Mouse (Mus musculus): ENCODE measurements around the gene Tpi1. TPM values are rescaled to one million over a fixed set of nuclear protein-coding genes. Genes with fewer than 3 reads are reported as not detected.
"Not testable (repeated sequence)": the region's sequence is repeated elsewhere in the genome, so short reads cannot be mapped to it uniquely, and the experiment has no call there.

Gene Tpi1
- total RNA-seq, 1 experiment from 2014 or later = 193 TPM

DNA sequence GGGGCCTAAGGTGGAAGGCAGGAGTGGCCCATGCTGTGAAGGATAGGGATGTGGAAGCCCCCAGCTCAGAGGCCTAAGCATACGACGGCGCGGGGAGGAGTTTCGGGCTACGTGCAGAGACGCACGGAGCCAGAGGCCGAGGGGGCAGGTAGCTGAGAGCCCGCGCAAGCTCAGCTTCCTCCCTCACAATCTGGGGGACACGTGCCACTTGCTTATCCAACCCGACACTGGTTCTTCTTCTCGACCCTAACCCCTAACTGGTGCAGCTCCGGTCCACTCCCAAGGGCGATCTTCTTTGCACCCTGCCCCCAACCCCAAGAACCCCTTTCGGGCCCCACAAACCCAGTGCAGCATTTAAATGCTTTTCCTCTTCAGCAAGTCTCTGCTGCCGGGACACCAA lies 600 bp downstream of the Tpi1 start:
- ATAC-seq (replicated peaks in 1 of 2; ENCODE audit: insufficient read depth in 1 of 2, low FRiP score in 2 of 2, low TSS enrichment in 1 of 2, low read depth in 1 of 2, poor library complexity in 2 of 2, severe bottlenecking in 2 of 2) = peak; percentile 34 to 42; a peak in 3 of 4 replicates

DNA sequence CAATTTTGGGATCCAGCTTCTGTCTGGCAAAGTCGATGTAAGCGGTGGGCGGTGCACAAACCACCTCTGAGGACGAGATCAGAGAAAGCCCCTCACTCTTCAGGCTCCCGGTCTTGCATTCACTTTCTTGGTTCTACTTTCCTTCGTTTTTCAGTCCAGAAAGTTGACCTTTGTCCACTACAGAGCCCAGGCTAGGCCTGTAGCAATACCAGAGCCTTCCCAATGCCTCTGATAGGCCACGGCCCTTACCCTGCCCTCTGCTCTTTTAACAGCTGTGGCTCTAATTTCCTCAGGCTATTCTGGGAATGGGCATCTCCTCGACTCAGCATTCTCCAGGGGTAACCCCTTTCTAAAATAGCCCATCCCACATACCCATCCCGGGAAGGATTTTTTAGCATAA lies 1.2 kb downstream of the Tpi1 start:
- no peak for ATAC-seq (replicated peaks in 1 of 2; ENCODE audit: insufficient read depth in 1 of 2, low FRiP score in 2 of 2, low TSS enrichment in 1 of 2, low read depth in 1 of 2, poor library complexity in 2 of 2, severe bottlenecking in 2 of 2)

GRCm38 (mm10) chr6:124811701-124812560 lies 2.2 kb downstream of the Tpi1 start:
- no peak for ATAC-seq (replicated peaks in 1 of 2; ENCODE audit: insufficient read depth in 1 of 2, low FRiP score in 2 of 2, low TSS enrichment in 1 of 2, low read depth in 1 of 2, poor library complexity in 2 of 2, severe bottlenecking in 2 of 2)

DNA sequence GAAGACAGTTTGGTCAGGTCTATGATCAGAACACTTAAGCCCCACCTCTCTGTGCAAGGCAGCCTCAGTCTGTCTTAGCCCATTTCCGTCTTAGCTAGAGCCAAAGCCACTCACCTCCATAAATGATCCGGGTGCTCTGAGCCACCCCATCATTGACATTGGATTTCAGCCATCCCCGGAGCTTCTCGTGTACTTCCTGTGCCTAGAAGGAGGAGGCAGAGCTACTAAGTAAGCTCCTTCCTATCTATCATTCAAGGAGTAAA lies 2.8 kb downstream of the Tpi1 start:
- ATAC-seq (replicated peaks in 1 of 2; ENCODE audit: insufficient read depth in 1 of 2, low FRiP score in 2 of 2, low TSS enrichment in 1 of 2, low read depth in 1 of 2, poor library complexity in 2 of 2, severe bottlenecking in 2 of 2) = no peak

DNA sequence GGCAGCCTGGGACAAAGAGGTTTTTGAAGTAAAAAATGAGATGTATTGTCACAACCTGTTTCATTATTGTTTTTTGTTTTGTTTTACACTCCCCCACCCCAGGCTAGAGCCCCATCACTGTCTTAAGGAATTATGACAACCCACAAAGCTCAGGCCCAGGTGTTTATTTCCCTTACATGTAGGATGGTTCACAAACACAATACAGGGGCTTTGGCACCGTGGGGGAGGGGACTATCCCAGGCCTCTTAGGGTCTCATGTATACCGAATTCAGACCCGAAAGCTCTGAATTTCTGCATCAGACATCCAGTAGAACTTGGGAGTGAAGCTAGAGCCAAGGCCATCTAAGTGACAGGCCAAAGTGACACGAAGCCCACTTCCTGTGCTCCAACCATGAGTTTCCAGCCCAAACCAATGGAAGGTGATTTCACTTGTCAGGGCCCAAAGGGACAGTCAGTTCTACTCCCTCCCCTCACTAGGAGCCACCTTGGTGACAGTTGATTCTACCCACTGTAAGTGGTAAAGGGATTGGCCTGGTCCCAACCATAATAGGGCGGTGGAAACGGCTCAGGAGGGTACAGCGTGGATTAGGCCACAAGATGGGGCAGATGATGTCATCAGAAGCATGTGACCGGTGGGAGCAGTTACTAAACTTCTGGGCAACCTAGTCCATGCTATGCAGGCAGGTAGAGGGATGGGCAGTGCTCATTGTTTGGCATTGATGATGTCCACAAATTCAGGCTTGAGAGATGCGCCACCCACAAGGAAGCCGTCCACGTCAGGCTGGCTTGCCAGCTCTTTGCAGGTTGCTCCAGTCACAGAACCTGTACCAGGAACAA lies 3.3 kb downstream of the Tpi1 start:
- ATAC-seq (replicated peaks in 1 of 2; ENCODE audit: insufficient read depth in 1 of 2, low FRiP score in 2 of 2, low TSS enrichment in 1 of 2, low read depth in 1 of 2, poor library complexity in 2 of 2, severe bottlenecking in 2 of 2) = not testable (repeated sequence)

DNA sequence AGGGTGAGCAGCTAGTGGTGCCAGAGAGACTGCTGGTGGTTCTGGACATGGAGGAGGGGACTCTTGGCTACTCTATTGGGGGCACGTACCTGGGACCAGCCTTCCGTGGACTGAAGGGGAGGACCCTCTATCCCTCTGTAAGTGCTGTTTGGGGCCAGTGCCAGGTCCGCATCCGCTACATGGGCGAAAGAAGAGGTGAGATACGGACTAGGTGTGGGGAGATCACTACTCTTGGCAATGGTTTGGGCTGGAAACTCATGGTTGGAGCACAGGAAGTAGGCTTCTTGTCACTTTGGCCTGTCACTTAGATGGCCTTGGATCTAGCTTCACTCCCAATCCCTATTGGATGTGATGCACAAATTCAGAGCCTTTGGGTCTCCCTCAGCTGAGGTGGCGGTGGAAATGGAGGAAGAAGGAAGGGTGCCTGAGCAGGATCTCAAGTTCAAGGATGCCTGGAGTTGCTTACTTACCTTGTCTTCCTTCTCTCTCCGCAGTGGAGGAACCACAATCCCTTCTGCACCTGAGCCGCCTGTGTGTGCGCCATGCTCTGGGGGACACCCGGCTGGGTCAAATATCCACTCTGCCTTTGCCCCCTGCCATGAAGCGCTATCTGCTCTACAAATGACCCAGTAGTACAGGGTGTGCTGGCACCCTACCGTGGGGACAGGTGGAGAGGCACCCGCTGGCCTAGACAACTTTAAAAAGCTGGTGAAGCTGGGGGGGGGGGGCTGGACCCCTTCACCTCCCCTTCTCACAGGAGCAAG lies 4.1 kb downstream of the Tpi1 start:
- ATAC-seq (replicated peaks in 1 of 2; ENCODE audit: insufficient read depth in 1 of 2, low FRiP score in 2 of 2, low TSS enrichment in 1 of 2, low read depth in 1 of 2, poor library complexity in 2 of 2, severe bottlenecking in 2 of 2) = no peak

- peak; percentile 18 to 34; a peak in 2 of 4 replicates for ATAC-seq (replicated peaks in 1 of 2; ENCODE audit: insufficient read depth in 1 of 2, low FRiP score in 2 of 2, low TSS enrichment in 1 of 2, low read depth in 1 of 2, poor library complexity in 2 of 2, severe bottlenecking in 2 of 2)
Observed at GRCm38 (mm10) chr6:124809052-124809774, 4.9 kb downstream of the Tpi1 start.

GRCm38 (mm10) chr6:124808358-124809012 lies 5.6 kb downstream of the Tpi1 start, which contains the start of gene Spsb2:
TSS of gene Spsb2 (plus strand) at chr6:124808661.
- ATAC-seq (replicated peaks in 1 of 2; ENCODE audit: insufficient read depth in 1 of 2, low FRiP score in 2 of 2, low TSS enrichment in 1 of 2, low read depth in 1 of 2, poor library complexity in 2 of 2, severe bottlenecking in 2 of 2) = peak in 1 of 2 experiments; percentile 26; a peak in 2 of 4 replicates

GRCm38 (mm10) chr6:124807986-124808357 lies 6.1 kb downstream of the Tpi1 start:
- no peak for ATAC-seq (replicated peaks in 1 of 2; ENCODE audit: insufficient read depth in 1 of 2, low FRiP score in 2 of 2, low TSS enrichment in 1 of 2, low read depth in 1 of 2, poor library complexity in 2 of 2, severe bottlenecking in 2 of 2)

- ATAC-seq (replicated peaks in 1 of 2; ENCODE audit: insufficient read depth in 1 of 2, low FRiP score in 2 of 2, low TSS enrichment in 1 of 2, low read depth in 1 of 2, poor library complexity in 2 of 2, severe bottlenecking in 2 of 2) = no peak
Observed at GRCm38 (mm10) chr6:124807366-124807765, 6.7 kb downstream of the Tpi1 start.

- ATAC-seq (replicated peaks in 1 of 2; ENCODE audit: insufficient read depth in 1 of 2, low FRiP score in 2 of 2, low TSS enrichment in 1 of 2, low read depth in 1 of 2, poor library complexity in 2 of 2, severe bottlenecking in 2 of 2) = no peak
Observed at GRCm38 (mm10) chr6:124806446-124807140, 7.5 kb downstream of the Tpi1 start.

- peak; percentile 82 to 83 for ATAC-seq (replicated peaks in 1 of 2; ENCODE audit: insufficient read depth in 1 of 2, low FRiP score in 2 of 2, low TSS enrichment in 1 of 2, low read depth in 1 of 2, poor library complexity in 2 of 2, severe bottlenecking in 2 of 2)
Observed at GRCm38 (mm10) chr6:124805341-124806321, 8.5 kb downstream of the Tpi1 start.

DNA sequence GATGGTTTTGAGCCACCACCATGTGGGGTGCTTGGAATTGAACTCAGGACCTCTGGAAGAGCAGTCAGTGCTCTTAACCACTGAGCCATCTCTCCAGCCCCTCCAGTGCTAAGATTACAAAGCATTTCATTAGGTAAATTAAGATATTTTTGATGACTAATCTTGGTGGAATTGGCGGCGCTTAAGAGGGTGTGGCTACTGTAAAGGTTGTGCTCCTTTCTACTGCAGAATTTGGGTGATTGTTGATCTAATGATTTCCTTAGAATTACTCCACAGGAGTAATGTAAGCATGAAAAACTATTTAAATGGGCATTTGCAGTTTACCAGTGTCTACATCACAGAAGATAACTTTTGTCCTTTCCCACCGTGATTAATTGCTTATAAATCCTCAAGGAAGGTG lies 9.8 kb downstream of the Tpi1 start:
- ATAC-seq (replicated peaks in 1 of 2; ENCODE audit: insufficient read depth in 1 of 2, low FRiP score in 2 of 2, low TSS enrichment in 1 of 2, low read depth in 1 of 2, poor library complexity in 2 of 2, severe bottlenecking in 2 of 2) = no peak

DNA sequence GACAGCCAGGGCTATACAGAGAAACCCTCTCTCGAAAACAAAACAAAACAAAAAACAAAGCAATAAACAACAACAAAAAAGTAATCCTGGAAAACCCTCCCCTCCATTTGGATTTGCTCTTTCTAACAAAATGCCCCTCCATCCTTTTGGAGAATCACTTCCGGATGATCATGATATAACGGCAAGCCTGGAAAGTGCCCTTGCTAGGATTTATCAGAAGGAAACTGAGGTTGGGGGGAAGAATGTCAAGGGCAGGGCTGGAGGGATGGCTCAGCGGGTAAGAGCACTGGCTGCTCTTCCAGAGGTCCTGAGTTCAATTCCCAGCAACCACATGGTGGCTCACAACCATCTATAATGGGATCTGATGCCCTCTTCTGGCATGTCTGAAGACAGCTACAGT lies 10.4 kb downstream of the Tpi1 start:
- not testable (repeated sequence) for ATAC-seq (replicated peaks in 1 of 2; ENCODE audit: insufficient read depth in 1 of 2, low FRiP score in 2 of 2, low TSS enrichment in 1 of 2, low read depth in 1 of 2, poor library complexity in 2 of 2, severe bottlenecking in 2 of 2)

DNA sequence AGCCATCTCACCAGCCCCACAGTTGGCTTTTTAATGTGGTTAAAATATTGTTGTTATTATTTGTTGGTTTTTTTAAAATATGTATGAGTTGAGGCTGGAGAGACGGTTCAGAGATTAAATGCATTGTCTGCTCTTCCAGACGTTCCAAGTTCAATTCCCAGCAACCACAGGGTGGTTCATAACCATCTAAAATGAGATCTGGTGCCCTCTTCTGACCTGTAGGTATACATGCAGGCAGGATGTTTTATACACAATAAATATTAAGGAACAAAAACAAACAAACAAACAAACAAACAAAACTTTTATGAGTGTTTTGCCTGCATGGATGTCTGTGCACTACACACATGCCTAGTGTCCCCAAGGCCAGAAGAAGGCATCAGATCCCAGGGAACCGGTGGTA lies 11.0 kb downstream of the Tpi1 start:
- ATAC-seq (replicated peaks in 1 of 2; ENCODE audit: insufficient read depth in 1 of 2, low FRiP score in 2 of 2, low TSS enrichment in 1 of 2, low read depth in 1 of 2, poor library complexity in 2 of 2, severe bottlenecking in 2 of 2) = no peak
